ENCODE assay signal across 8 mouse cellular contexts in genomic region chr4:98091368-98091827, GRCm38 (mm10).
A peak's percentile ranks its signal among the peaks of the same experiment; 100 is the strongest.
DNase-seq lines count a peak whose midpoint lies in the region; ATAC-seq lines count a peak whose summit lies in the region.

No protein-coding gene starts in this region.

- no peaks in the 10 kb centered on the region for H3K9me3 ChIP-seq in hindbrain, embryonic 16.5 days (ENCODE audit: control insufficient read depth, low read length)
- H3K9me3 ChIP-seq in liver, embryonic 12.5 days (replicated peaks), result no peaks in the 10 kb centered on the region

- WGBS in hindbrain, embryonic 16.5 days, result 66% methylated on average over 4 of the region's 4 CpGs
- 38% methylated on average over 4 of the region's 4 CpGs for WGBS in liver, embryonic 12.5 days (ENCODE audit: insufficient replicate concordance)

- H3K4me3 ChIP-seq in hindbrain, embryonic 16.5 days (ENCODE audit: low read length), result no peak overlapping the region
- no peak overlapping the region for H3K4me3 ChIP-seq in liver, embryonic 12.5 days

- H3K4me1 ChIP-seq in hindbrain, embryonic 16.5 days (ENCODE audit: control insufficient read depth, insufficient read depth, low read depth, low read length), result peaks cover 5% of the 10 kb centered on the region
- peaks cover 8% of the 10 kb centered on the region for H3K4me1 ChIP-seq in liver, embryonic 12.5 days

- no peaks in the 10 kb centered on the region for H3K36me3 ChIP-seq in hindbrain, embryonic 16.5 days (ENCODE audit: control insufficient read depth, insufficient read depth, low read length)
- no peaks in the 10 kb centered on the region for H3K36me3 ChIP-seq in liver, embryonic 12.5 days
- no peaks in the 10 kb centered on the region for H3K36me3 ChIP-seq in splenic B cell, adult 2 months (ENCODE audit: control insufficient read depth, insufficient read depth, low read length, poor library complexity, severe bottlenecking)

- DNase-seq in embryo, embryonic 10.5 days (ENCODE audit: low spot score), result peak; percentile 40
- DNase-seq in embryo, embryonic 9.5 days (ENCODE audit: extremely low spot score), result no peak
- peak; percentile 27 to 34 for DNase-seq in B cell, adult 2 months
- peak; percentile 78 for DNase-seq in gastrocnemius, postnatal 25 days
- peak; percentile 44 for DNase-seq in splenic B cell, adult 2 months (ENCODE audit: low read depth, low spot score)
- DNase-seq in urinary bladder, adult 2 months (ENCODE audit: low spot score), result no peak

- peak; percentile 29; the same call in 1 of the 2 replicates for ATAC-seq in hindbrain, embryonic 16.5 days
- peak; percentile 67 for ATAC-seq in liver, embryonic 12.5 days

- H3K9ac ChIP-seq in hindbrain, embryonic 16.5 days (ENCODE audit: low read depth, low read length), result no peak overlapping the region
- no peak overlapping the region for H3K9ac ChIP-seq in liver, embryonic 12.5 days

- no peak overlapping the region for H3K4me2 ChIP-seq in hindbrain, embryonic 16.5 days (ENCODE audit: low read length)
- no peak overlapping the region for H3K4me2 ChIP-seq in liver, embryonic 12.5 days

- peak overlapping the region; percentile 56 for H3K27ac ChIP-seq in hindbrain, embryonic 16.5 days (ENCODE audit: low read depth, low read length)
- no peak overlapping the region; the same call in 1 of the 2 replicates for H3K27ac ChIP-seq in liver, embryonic 12.5 days

- no peaks in the 10 kb centered on the region for H3K27me3 ChIP-seq in hindbrain, embryonic 16.5 days (replicated peaks; ENCODE audit: control insufficient read depth, insufficient read depth, low read length)
- no peaks in the 10 kb centered on the region; the same call in 1 of the 2 replicates for H3K27me3 ChIP-seq in liver, embryonic 12.5 days (replicated peaks)
- H3K27me3 ChIP-seq in splenic B cell, adult 2 months (ENCODE audit: control insufficient read depth, insufficient read depth, low read length, poor library complexity, severe bottlenecking), result no peaks in the 10 kb centered on the region

Comparison
In these comparisons a context has a peak if more than half of its experiments do, and no peak if none do; other contexts are left out.
1. DNase-seq: peak in embryo, embryonic 10.5 days (single experiment), B cell, adult 2 months (2 of 2), gastrocnemius, postnatal 25 days (single experiment) and splenic B cell, adult 2 months (single experiment); none in embryo, embryonic 9.5 days (single experiment) and urinary bladder, adult 2 months (single experiment).